Mouse (Mus musculus) cerebellum, adult 2 months (tissue): ENCODE data around the gene Nckap5.

Source experiments
- CTCF ChIP-seq: fragments of 200-500 bp; IDR thresholded peaks from 2 replicates; pipeline ENCODE4 v1.5.1; 2011; ENCODE audit warnings: low read depth, mild to moderate bottlenecking, control low read depth, low read length, moderate library complexity, borderline replicate concordance; ENCODE audit not compliant: insufficient read depth
- POLR2A ChIP-seq: fragments of 200-500 bp; IDR thresholded peaks from 2 replicates; pipeline ENCODE4 v1.6.1; 2011; ENCODE audit warnings: low read length, control low read depth, borderline replicate concordance; ENCODE audit not compliant: insufficient read depth

- TF ChIP-seq CTCF (no peak), POLR2A (no peak)
These were observed 346.9 kb downstream of the Nckap5 start for GRCm38 (mm10) chr1:126483665-126484064.
